In genomic region chr13:36492397-36492796, GRCm38 (mm10) we compare ENCODE assay signal across 33 mouse cellular contexts.
A peak's percentile ranks its signal among the peaks of the same experiment; 100 is the strongest.
DNase-seq lines count a peak whose midpoint lies in the region; ATAC-seq and TF ChIP-seq lines count a peak whose summit lies in the region.
"Had no signal": no experiment of that assay in that cellular context is flagged by ENCODE, and none has a peak within 500 bp of the region (broad histone marks: within the 10 kb centered on the region; RNA-seq: fewer than 3 reads in every experiment).

No protein-coding gene starts in this region.

- no peak overlapping the region for H3K4me3 ChIP-seq in neural tube, embryonic 13.5 days
- no peak overlapping the region for H3K4me3 ChIP-seq in forebrain, postnatal 0 days (ENCODE audit: low read depth, low read length)
- H3K4me3 ChIP-seq: embryonic facial prominence, embryonic 13.5 days; erythroblast, embryonic 14.5 days; hindbrain, embryonic 10.5 days; intestine, embryonic 15.5 days; limb, embryonic 12.5 days; liver, embryonic 12.5 days; midbrain, embryonic 10.5 days; myocyte; neural tube, embryonic 15.5 days had no signal

- no peaks in the 10 kb centered on the region for H3K36me3 ChIP-seq in neural tube, embryonic 13.5 days
- H3K36me3 ChIP-seq in forebrain, postnatal 0 days (ENCODE audit: insufficient read depth): no peaks in the 10 kb centered on the region
- H3K36me3 ChIP-seq: embryonic facial prominence, embryonic 13.5 days; hindbrain, embryonic 10.5 days; intestine, embryonic 15.5 days; limb, embryonic 12.5 days; liver, embryonic 12.5 days; midbrain, embryonic 10.5 days; neural tube, embryonic 15.5 days had no signal

- peaks cover 17% of the 10 kb centered on the region for H3K4me1 ChIP-seq in neural tube, embryonic 13.5 days (replicated peaks)
- peaks cover 10% of the 10 kb centered on the region; the same call in 1 of the 2 replicates for H3K4me1 ChIP-seq in forebrain, postnatal 0 days (ENCODE audit: insufficient read depth)
- H3K4me1 ChIP-seq: embryonic facial prominence, embryonic 13.5 days; intestine, embryonic 15.5 days; liver, embryonic 12.5 days had no signal

- 69% methylated on average over 3 of the region's 3 CpGs for WGBS in neural tube, embryonic 13.5 days
- 66% methylated on average over 3 of the region's 3 CpGs for WGBS in forebrain, postnatal 0 days

- H3K9ac ChIP-seq in neural tube, embryonic 13.5 days: no peak overlapping the region
- H3K9ac ChIP-seq in forebrain, postnatal 0 days: no peak overlapping the region
- H3K9ac ChIP-seq: embryonic facial prominence, embryonic 13.5 days; intestine, embryonic 15.5 days; limb, embryonic 12.5 days; liver, embryonic 12.5 days; neural tube, embryonic 15.5 days had no signal

- H3K9me3 ChIP-seq in neural tube, embryonic 13.5 days: no peaks in the 10 kb centered on the region; the same call in 1 of the 2 replicates
- no peaks in the 10 kb centered on the region for H3K9me3 ChIP-seq in forebrain, postnatal 0 days (ENCODE audit: low read length)
- H3K9me3 ChIP-seq: embryonic facial prominence, embryonic 13.5 days; G1E; hindbrain, embryonic 10.5 days; intestine, embryonic 15.5 days; liver, embryonic 12.5 days; midbrain, embryonic 10.5 days; neural tube, embryonic 15.5 days had no signal

- ATAC-seq in neural tube, embryonic 13.5 days (ENCODE audit: low read depth): no peak
- ATAC-seq in forebrain, postnatal 0 days: peak; percentile 46; the same call in 1 of the 2 replicates
- ATAC-seq: intestine, embryonic 15.5 days; liver, embryonic 12.5 days; midbrain, embryonic 16.5 days; Patski had no signal

- no peak for TF ChIP-seq CTCF in forebrain, postnatal 0 days (IDR thresholded peaks at IDR 0.05; ENCODE audit: low read depth)

- H3K27ac ChIP-seq in neural tube, embryonic 13.5 days (replicated peaks): 0 out of 2 replicates have a peak overlapping the region, but pooled peaks have one; percentile 14
- H3K27ac ChIP-seq in forebrain, postnatal 0 days (ENCODE audit: low read depth, low read length): no peak overlapping the region
- H3K27ac ChIP-seq: embryonic facial prominence, embryonic 13.5 days; hindbrain, embryonic 10.5 days; intestine, embryonic 15.5 days; limb, embryonic 12.5 days; liver, embryonic 12.5 days; midbrain, embryonic 10.5 days; neural tube, embryonic 15.5 days had no signal

- peak; percentile 42 for DNase-seq in layer of hippocampus, adult 11-12 months (ENCODE audit: low spot score)
- no peak for DNase-seq in layer of hippocampus, adult 9-10 months (ENCODE audit: low spot score)
- DNase-seq in neural tube, embryonic 10.5 days (ENCODE audit: extremely low spot score, low spot score): no peak
- DNase-seq in forebrain, postnatal 0 days: peak; percentile 18
- peak; percentile 40 to 51 for DNase-seq in right cerebral cortex, postnatal 10 days (ENCODE audit: low spot score in 2 of 2)
- DNase-seq in c-Kit-positive CD71-positive TER-119-positive erythroid progenitor cells, embryonic 14.5 days (ENCODE audit: low spot score): no peak
- no peak for DNase-seq in cerebellum, adult 18-20 months
- DNase-seq: adrenal gland, postnatal 36 days; B cell, adult 2 months; cerebellum, adult 2 months; cerebellum, postnatal 36 days; embryo, embryonic 11 days; gastrocnemius, postnatal 10 days; heart, adult 11 months; kidney, adult 8-10 months; kidney, postnatal 14 days; lung, adult 18-20 months; lung, postnatal 10 days had no signal

- H3K27me3 ChIP-seq in neural tube, embryonic 13.5 days: no peaks in the 10 kb centered on the region
- no peaks in the 10 kb centered on the region for H3K27me3 ChIP-seq in forebrain, postnatal 0 days (ENCODE audit: insufficient read depth, low read length)
- H3K27me3 ChIP-seq: CH12.LX; embryonic facial prominence, embryonic 13.5 days; intestine, embryonic 15.5 days; limb, embryonic 12.5 days; liver, embryonic 12.5 days; neural tube, embryonic 15.5 days; Patski had no signal

- no peak overlapping the region for H3K4me2 ChIP-seq in neural tube, embryonic 13.5 days
- no peak overlapping the region for H3K4me2 ChIP-seq in forebrain, postnatal 0 days (ENCODE audit: low read depth)
- H3K4me2 ChIP-seq: embryonic facial prominence, embryonic 13.5 days; heart, embryonic 11.5 days; intestine, embryonic 15.5 days; limb, embryonic 12.5 days; liver, embryonic 12.5 days; neural tube, embryonic 15.5 days had no signal

Comparison
In these comparisons a context has a peak if more than half of its experiments do, and no peak if none do; other contexts are left out.
1. DNase-seq: peak in layer of hippocampus, adult 11-12 months (single experiment), forebrain, postnatal 0 days (single experiment) and right cerebral cortex, postnatal 10 days (2 of 2); none in layer of hippocampus, adult 9-10 months (single experiment), neural tube, embryonic 10.5 days (single experiment), c-Kit-positive CD71-positive TER-119-positive erythroid progenitor cells, embryonic 14.5 days (single experiment) and cerebellum, adult 18-20 months (0 of 2).